Mouse (Mus musculus) B cell, adult 67 days (primary cell): Measurements from ENCODE around the gene Cstf2t. TPM values are rescaled to one million over a fixed set of nuclear protein-coding genes. Genes with fewer than 3 reads are reported as not detected.

ENCODE experiments used
- total RNA-seq, 2 experiments: library from RNA; stranded (reverse); gene quantifications; 4 replicates each; pipeline ENCODE4 v1.2.4; 2023

Cstf2t gene
- 10 to 100 TPM; 44.3 to 46.1 TPM for total RNA-seq

GRCm38 (mm10) chr19:31082662-31083429, at the start of gene Cstf2t:
Gene Cstf2t (plus strand): TSS chr19:31082837.

